In genomic region chr7:128554502-128554901, GRCm38 (mm10) we compare ENCODE assay signal across 12 mouse cellular contexts. TPM values are rescaled to one million over a fixed set of nuclear protein-coding genes. Genes with fewer than 3 reads are reported as not detected.
DNase-seq lines count a peak whose midpoint lies in the region; TF ChIP-seq lines count a peak whose summit lies in the region.
"Had no signal": no experiment of that assay in that cellular context is flagged by ENCODE, and none has a peak within 500 bp of the region (broad histone marks: within the 10 kb centered on the region; RNA-seq: fewer than 3 reads in every experiment).

No protein-coding gene starts in this region.

- no peak for TF ChIP-seq CTCF in gastrocnemius, adult 2 months (IDR thresholded peaks at IDR 0.05)

- intact Hi-C loops in gastrocnemius, adult 2 months (cut with DNase I), result loop anchor here (10.0 kb wide), 1 partner anchor 80 kb away; no protein-coding TSS in a partner anchor
- intact Hi-C loops in gastrocnemius, postnatal 36 days (cut with DNase I), result no loop called here

- H3K4me3 ChIP-seq in gastrocnemius, adult 2 months, result no peak overlapping the region

- peak overlapping the region; percentile 76 for H3K27ac ChIP-seq in gastrocnemius, adult 2 months

- DNase-seq in gastrocnemius, adult 2 months, result peak; percentile 33
- no peak for DNase-seq in gastrocnemius, adult 18-20 months (ENCODE audit: low spot score)
- DNase-seq in right cerebral cortex, postnatal 25 days, result peak; percentile 53
- no peak for DNase-seq in right cerebral cortex, postnatal 14 days
- DNase-seq in induced T-regulatory cell, adult 2 months (ENCODE audit: low read depth), result peak; percentile 21
- peak; percentile 54 for DNase-seq in telencephalon, adult 2 months (ENCODE audit: low read depth, low spot score)
- no peak for DNase-seq in embryo, embryonic 11 days
- DNase-seq in gastrocnemius, postnatal 36 days, result no peak
- DNase-seq: cerebellum, adult 9-11 months; heart, postnatal 36 days; kidney, adult 9 months; lung, embryonic 14.5 days had no signal

RNA-seq across cellular contexts. Expression of gene Bag3, which starts 31.1 kb away (rescaled TPM):
- 100 to 1,000 TPM; 133 to 186 TPM for total RNA-seq in gastrocnemius, adult 2 months (2021)
- 100 to 1,000 TPM; 129 to 219 TPM for total RNA-seq in gastrocnemius, adult 18-20 months (2021)
- total RNA-seq in gastrocnemius, postnatal 36 days (2021), result 100 to 1,000 TPM; 130 to 132 TPM

RNA-seq across cellular contexts. Expression of gene Inpp5f, which starts 56.6 kb away (rescaled TPM):
- 1 to 10 TPM; 2.8 to 3.1 TPM for total RNA-seq in gastrocnemius, adult 2 months (2021)
- total RNA-seq in gastrocnemius, adult 18-20 months (2021), result 1 to 10 TPM; 2.3 to 3.2 TPM
- 1 to 10 TPM; 2.9 to 3.2 TPM for total RNA-seq in gastrocnemius, postnatal 36 days (2021)

Comparison
In these comparisons a context has a peak if more than half of its experiments do, and no peak if none do; other contexts are left out.
1. DNase-seq: peak in gastrocnemius, adult 2 months (single experiment), right cerebral cortex, postnatal 25 days (single experiment), induced T-regulatory cell, adult 2 months (single experiment) and telencephalon, adult 2 months (single experiment); none in gastrocnemius, adult 18-20 months (single experiment), right cerebral cortex, postnatal 14 days (single experiment), embryo, embryonic 11 days (single experiment) and gastrocnemius, postnatal 36 days (0 of 2).